Mouse (Mus musculus) liver, adult 2 months (tissue): Measurements from ENCODE around the gene Cc2d1a. TPM values are rescaled to one million over a fixed set of nuclear protein-coding genes. Genes with fewer than 3 reads are reported as not detected.

Source experiments
- DNase-seq: peaks from one replicate; pipeline ENCODE4 v3.0.0-alpha.2; 2011; ENCODE audit warnings: low read depth, low spot score; ENCODE audit errors: extremely low read depth
- H3K27ac ChIP-seq: fragments of 200-500 bp; replicated peaks from 2 replicates; pipeline ENCODE4 v1.5.1; 2012; ENCODE audit warnings: low read depth, mild to moderate bottlenecking, control low read depth, inconsistent platforms, low read length; ENCODE audit not compliant: insufficient read depth
- H3K27me3 ChIP-seq: fragments of 200-500 bp; 2 replicates; pipeline ENCODE4 v1.6.1; 2012; ENCODE audit warnings: mild to moderate bottlenecking, moderate library complexity, low read length, inconsistent platforms; ENCODE audit not compliant: control insufficient read depth, insufficient read depth
- H3K36me3 ChIP-seq: fragments of 200-500 bp; 2 replicates; pipeline ENCODE4 v1.6.1; 2012; ENCODE audit warnings: low read length, inconsistent platforms; ENCODE audit not compliant: control insufficient read depth, insufficient read depth
- H3K4me1 ChIP-seq: fragments of 200-500 bp; 2 replicates; pipeline ENCODE4 v1.6.1; 2011; ENCODE audit warnings: low read length; ENCODE audit not compliant: control insufficient read depth, insufficient read depth
- H3K4me3 ChIP-seq: fragments of 200-500 bp; 2 replicates; pipeline ENCODE4 v1.5.1; 2011; ENCODE audit warnings: low read depth, mild to moderate bottlenecking, control low read depth, low read length, moderate library complexity; ENCODE audit not compliant: insufficient read depth
- H3K79me2 ChIP-seq: fragments of 200-500 bp; 2 replicates; pipeline ENCODE4 v1.6.1; 2012; ENCODE audit warnings: inconsistent platforms, mild to moderate bottlenecking, low read length, moderate library complexity; ENCODE audit not compliant: control insufficient read depth, insufficient read depth
- H3K9ac ChIP-seq: fragments of 200-500 bp; 2 replicates; pipeline ENCODE4 v1.6.1; 2012; ENCODE audit warnings: low read depth, mild to moderate bottlenecking, control low read depth, inconsistent platforms, low read length
- CTCF ChIP-seq: fragments of 200-500 bp; IDR thresholded peaks from 2 replicates; pipeline ENCODE4 v1.5.1; 2011; ENCODE audit warnings: low read depth, low read length, control low read depth
- POLR2A ChIP-seq: fragments of 200-500 bp; IDR thresholded peaks from 2 replicates; pipeline ENCODE4 v1.6.1; 2011; ENCODE audit warnings: low read length, control low read depth; ENCODE audit not compliant: insufficient read depth; ENCODE audit errors: extremely low read depth
- WGBS: fragments of 180-500 bp; shearing (Covaris S2); methylation state at CpG from one replicate; pipeline ENCODE4 v1.1.7; 2018; 5-methylcytosine and 5-hydroxymethylcytosine counted together
- polyA plus RNA-seq: library from polyadenylated mRNA; depleted of rRNA; stranded (reverse); fragments of >200 nt; gene quantifications from 2 replicates; pipeline ENCODE4 v1.2.3, GENCODE M21; 2012
- total RNA-seq: library from RNA; depleted of rRNA; stranded (reverse); fragments of >200 nt; gene quantifications from 2 replicates; pipeline ENCODE4 v1.2.3, GENCODE M21; 2014

Cc2d1a gene
- total and polyA plus RNA-seq, 2 experiments, result 5.6 to 10.4 TPM

DNA sequence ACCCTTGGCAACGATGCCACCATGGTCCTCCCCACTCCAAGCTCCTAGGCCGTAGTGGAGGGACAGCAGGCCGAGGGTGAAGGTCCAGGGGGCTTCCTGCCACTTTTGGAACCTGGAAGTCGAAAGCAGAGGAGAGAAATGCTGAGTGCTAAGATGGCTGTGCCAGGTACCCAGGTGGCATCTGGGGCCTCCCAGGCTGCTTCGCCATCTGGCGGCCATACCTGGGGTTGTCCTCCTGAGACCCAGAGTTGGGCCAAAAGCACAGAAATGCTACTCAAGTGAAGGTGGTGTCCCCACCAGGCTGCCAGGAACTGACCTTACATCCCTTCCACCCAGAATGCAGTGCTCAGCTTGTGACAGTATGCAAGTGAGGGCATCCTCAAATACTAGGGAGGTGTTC, 26.1 kb upstream of the Cc2d1a start:
- no peak overlapping the region for H3K27ac ChIP-seq
- no peak overlapping the region for H3K9ac ChIP-seq
- TF ChIP-seq CTCF, result peak; percentile 65
- TF ChIP-seq POLR2A, result no peak
- H3K27me3 ChIP-seq, result no peaks in the 10 kb centered on the region
- H3K4me1 ChIP-seq, result no peaks in the 10 kb centered on the region
- no peaks in the 10 kb centered on the region for H3K36me3 ChIP-seq
- no peak for DNase-seq
- H3K79me2 ChIP-seq, result no peaks in the 10 kb centered on the region
- H3K4me3 ChIP-seq, result no peak overlapping the region
- WGBS, result 84% methylated on average over 6 of the region's 6 CpGs

DNA sequence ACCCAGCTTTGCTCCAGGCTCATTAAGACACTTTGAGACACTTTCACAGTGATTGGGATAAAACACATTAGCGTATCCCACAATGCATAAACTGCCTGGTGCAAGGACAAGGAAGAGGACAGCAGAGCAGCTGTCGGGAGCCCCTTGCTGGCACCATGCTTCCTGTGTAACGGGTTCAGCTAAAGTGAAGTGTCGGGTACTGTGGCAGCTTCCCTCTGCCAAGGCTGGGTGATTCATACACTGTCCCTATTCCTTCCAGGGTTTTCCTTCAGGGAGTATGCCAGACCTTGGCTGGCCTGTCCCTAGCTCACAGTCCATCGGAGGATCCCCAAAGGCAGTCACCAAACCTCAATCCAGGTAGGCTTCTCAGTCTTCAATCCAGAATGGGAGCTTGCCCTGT, 22.4 kb upstream of the Cc2d1a start:
- Histone ChIP-seq H3K4me1 (no peaks in the 10 kb centered on the region), H3K27ac (no peak overlapping the region), H3K27me3 (no peaks in the 10 kb centered on the region), H3K79me2 (no peaks in the 10 kb centered on the region), H3K4me3 (no peak overlapping the region), H3K36me3 (no peaks in the 10 kb centered on the region), H3K9ac (no peak overlapping the region)
- WGBS, result 81% methylated on average over 5 of the region's 5 CpGs
- no peak for DNase-seq
- TF ChIP-seq CTCF (no peak), POLR2A (no peak)

DNA sequence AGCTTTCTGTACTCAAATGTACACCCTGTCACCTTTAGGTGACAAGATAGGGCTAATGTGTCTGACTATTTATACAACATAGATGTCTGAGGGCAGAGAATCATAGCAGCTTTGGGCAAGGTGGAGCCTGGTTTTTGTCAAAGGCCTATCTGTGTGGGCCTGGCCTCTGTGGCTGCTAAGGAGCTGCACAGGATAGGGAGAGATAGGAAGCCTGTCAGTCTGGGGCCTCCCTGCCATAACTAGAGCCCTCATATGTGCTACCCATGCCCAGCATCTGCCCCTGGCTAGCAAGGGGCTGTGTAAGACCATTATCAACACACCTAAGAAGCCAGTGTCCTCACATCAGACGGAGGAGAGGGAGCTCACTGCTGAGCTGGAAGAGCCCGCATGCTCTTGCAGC, 20.0 kb upstream of the Cc2d1a start:
- Histone ChIP-seq H3K9ac (no peak overlapping the region), H3K27me3 (no peaks in the 10 kb centered on the region), H3K4me1 (no peaks in the 10 kb centered on the region), H3K36me3 (no peaks in the 10 kb centered on the region), H3K79me2 (no peaks in the 10 kb centered on the region), H3K27ac (no peak overlapping the region), H3K4me3 (no peak overlapping the region)
- no peak for DNase-seq
- TF ChIP-seq CTCF (no peak), POLR2A (no peak)
- 92% methylated on average over 2 of the region's 2 CpGs for WGBS

GRCm38 (mm10) chr8:84157620-84158019, 9.9 kb upstream of the Cc2d1a start:
- Histone ChIP-seq H3K27ac (no peak overlapping the region), H3K4me1 (no peaks in the 10 kb centered on the region), H3K79me2 (no peaks in the 10 kb centered on the region), H3K9ac (no peak overlapping the region), H3K36me3 (no peaks in the 10 kb centered on the region), H3K4me3 (no peak overlapping the region), H3K27me3 (no peaks in the 10 kb centered on the region)
- TF ChIP-seq POLR2A, result no peak
- DNase-seq, result no peak
- WGBS, result 94% methylated on average over 4 of the region's 4 CpGs

DNA sequence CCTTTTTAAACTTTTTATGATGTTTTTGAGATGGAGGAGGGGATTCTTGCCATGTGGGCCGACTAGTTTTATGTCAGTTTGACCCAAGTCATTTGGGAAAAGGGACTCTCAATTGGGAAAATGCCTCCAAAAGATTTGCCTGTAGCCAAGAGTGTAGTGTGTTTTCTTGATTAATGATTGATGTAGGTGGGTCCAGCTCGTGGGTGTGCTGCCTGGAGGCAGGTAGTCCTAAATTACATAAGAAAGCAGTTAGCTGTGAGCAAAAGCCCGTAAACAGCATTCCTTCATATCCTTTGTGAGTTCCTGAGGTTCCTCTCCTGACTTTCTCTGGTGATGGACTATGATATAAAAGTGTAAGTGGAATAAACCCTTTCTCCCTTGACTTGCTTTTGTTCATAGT, 1.4 kb upstream of the Cc2d1a start:
- 27% methylated on average over 3 of the region's 3 CpGs for WGBS
- TF ChIP-seq CTCF (no peak), POLR2A (no peak)
- H3K27ac ChIP-seq, result no peak overlapping the region
- no peaks in the 10 kb centered on the region for H3K36me3 ChIP-seq
- no peaks in the 10 kb centered on the region for H3K27me3 ChIP-seq
- no peak overlapping the region for H3K9ac ChIP-seq
- H3K4me1 ChIP-seq, result peaks cover 7% of the 10 kb centered on the region
- DNase-seq, result no peak
- no peaks in the 10 kb centered on the region for H3K79me2 ChIP-seq
- no peak overlapping the region for H3K4me3 ChIP-seq

DNA sequence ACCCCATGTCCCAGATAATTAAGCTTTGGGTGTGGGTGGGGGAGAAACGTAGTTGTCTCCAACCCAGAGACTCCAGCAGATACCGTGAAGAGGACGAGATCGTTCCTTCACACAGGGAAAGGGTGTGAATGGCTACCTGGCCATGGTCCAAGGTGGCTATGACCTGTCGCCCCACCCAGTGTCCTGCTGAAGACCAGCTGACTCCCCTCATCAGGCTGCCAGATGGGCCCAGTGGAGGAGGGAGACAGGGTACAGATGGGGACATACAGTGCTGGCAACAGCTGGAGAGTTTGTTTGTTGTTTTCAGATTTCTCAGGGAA, 755 bp upstream of the Cc2d1a start:
- Histone ChIP-seq H3K4me1 (peaks cover 7% of the 10 kb centered on the region), H3K79me2 (no peaks in the 10 kb centered on the region), H3K4me3 (no peak overlapping the region), H3K36me3 (no peaks in the 10 kb centered on the region), H3K27ac (no peak overlapping the region), H3K9ac (no peak overlapping the region), H3K27me3 (no peaks in the 10 kb centered on the region)
- TF ChIP-seq CTCF, result no peak
- TF ChIP-seq POLR2A, result no peak
- 92% methylated on average over 5 of the region's 5 CpGs for WGBS
- DNase-seq, result no peak
